Mouse (Mus musculus): ENCODE measurements at regions not wholly inside any gene's neighbourhood (a gene's known extent, or its start where the extent isn't known, plus 50 kb on each side); places are given as distances from the start of the nearest gene placed in this dataset.

DNA sequence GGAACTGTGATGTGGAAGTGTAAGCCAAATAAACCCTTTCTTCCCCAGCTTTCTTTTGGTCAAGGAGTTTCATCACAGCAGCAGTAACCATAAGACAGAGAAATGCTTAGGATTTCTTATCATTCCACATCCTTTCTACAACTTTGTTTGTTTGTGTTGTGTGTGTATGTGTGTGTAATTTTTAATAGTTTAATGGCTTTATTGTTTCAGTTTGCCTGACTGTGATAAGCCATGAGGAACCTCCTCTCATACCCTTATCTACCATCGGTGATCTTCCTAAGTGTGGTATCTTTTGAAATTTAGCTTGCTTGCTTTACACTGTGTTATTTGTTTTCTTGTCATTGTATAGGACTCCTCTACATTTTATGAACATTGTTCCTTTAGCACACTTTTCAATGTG is 970.6 kb upstream of the Lrrc6 start:
- DNase-seq (ENCODE audit: low read depth in 2 of 2, low spot score in 2 of 2): no peak

GRCm38 (mm10) chr15:67470036-67470435 is 969.3 kb upstream of the Lrrc6 start:
- DNase-seq (ENCODE audit: low read depth in 2 of 2, low spot score in 2 of 2): no peak

DNA sequence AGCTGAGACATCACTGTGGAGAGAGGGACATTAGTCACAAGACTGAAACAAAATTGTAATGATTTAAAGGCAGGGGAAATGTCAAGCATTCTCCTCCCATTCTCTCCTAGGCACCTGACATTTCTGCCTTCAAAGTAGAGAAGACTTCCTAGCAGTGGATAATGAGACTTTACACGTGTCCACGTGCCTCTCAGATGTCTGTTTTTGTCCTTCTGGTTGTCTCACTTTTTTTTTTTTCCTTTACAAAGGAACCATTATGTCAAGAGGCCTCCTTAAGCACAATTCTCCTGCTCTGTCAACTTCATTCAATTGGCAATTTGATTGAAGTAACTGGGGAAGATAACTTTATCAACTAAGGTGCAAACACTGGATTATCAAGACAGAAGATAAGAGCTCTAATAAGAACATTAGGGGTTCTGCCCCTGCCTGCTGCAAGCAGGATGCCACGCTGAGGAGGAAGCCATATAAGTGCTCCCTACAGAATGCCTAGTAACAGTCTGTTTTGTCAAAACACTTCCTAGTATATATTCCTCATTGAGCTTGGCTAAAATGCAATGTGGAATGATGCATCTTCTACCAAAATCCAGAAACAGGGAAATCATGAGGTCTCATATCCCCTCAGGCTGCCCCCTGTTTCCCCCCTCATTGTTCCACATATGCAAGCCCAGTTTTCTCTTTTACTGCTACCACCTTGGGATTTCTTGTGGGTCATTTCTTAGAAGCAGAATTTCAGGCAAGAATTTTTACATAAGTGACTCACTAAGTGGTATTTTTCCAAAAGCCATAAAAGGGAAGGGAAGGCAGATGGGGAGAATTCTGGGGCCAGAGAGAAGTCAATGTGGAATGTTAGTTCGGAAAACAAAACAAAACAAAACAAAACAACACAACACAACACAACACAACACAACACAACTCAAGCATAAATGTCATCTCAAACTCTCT is 967.0 kb upstream of the Lrrc6 start:
- no peak for DNase-seq (ENCODE audit: low read depth in 2 of 2, low spot score in 2 of 2)

GRCm38 (mm10) chr15:67462863-67463262 is 962.2 kb upstream of the Lrrc6 start:
- DNase-seq (ENCODE audit: low read depth in 2 of 2, low spot score in 2 of 2): no peak

- peak; percentile 19 to 21 for DNase-seq (ENCODE audit: low read depth in 2 of 2, low spot score in 2 of 2)
Measured at GRCm38 (mm10) chr15:67460384-67460783, 959.7 kb upstream of the Lrrc6 start.

GRCm38 (mm10) chr15:67434284-67434683 is 933.6 kb upstream of the Lrrc6 start:
- DNase-seq (ENCODE audit: low read depth in 2 of 2, low spot score in 2 of 2): peak; percentile 32 to 41

- no peak for DNase-seq (ENCODE audit: low read depth in 2 of 2, low spot score in 2 of 2)
Measured at GRCm38 (mm10) chr15:67423922-67424321, 923.2 kb upstream of the Lrrc6 start.

GRCm38 (mm10) chr15:67422277-67422953 is 921.7 kb upstream of the Lrrc6 start:
- DNase-seq (ENCODE audit: low read depth in 2 of 2, low spot score in 2 of 2): no peak

GRCm38 (mm10) chr15:67420776-67421175 is 920.1 kb upstream of the Lrrc6 start:
- DNase-seq (ENCODE audit: low read depth in 2 of 2, low spot score in 2 of 2): no peak

GRCm38 (mm10) chr15:67419733-67420132 is 919.0 kb upstream of the Lrrc6 start:
- DNase-seq (ENCODE audit: low read depth in 2 of 2, low spot score in 2 of 2): no peak

DNA sequence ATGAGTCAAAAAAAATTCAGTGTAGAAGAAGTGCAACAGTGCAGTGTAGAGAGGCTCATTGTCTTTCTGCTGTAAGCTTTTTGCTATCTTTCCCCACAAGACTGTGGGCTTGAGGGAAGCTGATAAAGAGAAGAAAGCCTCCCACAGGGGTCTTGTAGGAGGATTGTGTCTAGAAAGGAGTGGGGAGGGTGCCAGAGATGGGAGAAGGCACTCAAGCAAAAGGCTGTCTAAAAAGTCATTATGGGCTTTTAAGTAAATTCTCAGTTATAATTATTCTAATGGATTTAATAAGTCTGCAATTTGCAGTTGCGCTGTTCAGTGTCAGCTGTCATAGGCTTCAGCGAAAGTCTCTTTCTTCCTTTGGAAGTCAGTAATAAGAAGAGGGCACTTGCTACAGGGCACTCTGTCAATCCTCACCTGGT is 917.0 kb upstream of the Lrrc6 start:
- DNase-seq (ENCODE audit: low read depth in 2 of 2, low spot score in 2 of 2): no peak

DNA sequence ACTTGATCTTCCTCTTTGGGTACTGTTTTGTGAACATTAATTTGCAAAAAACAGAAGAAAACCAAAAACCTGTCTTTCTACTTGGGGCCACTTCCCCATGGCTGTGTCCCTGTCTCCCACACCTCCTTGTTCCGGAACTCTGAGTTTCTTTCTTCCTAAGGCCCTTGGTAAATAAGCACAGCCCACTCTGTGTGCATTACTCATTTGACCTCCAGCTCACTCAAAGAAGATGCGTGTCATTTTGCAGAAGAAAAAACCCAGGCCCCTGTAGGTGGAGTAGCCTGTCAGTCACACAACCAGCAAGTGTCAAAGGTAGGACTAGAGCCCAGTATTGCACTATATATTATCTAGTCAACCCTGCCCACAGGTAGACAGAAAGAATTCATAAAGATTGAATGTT is 915.1 kb upstream of the Lrrc6 start:
- no peak for DNase-seq (ENCODE audit: low read depth in 2 of 2, low spot score in 2 of 2)

DNA sequence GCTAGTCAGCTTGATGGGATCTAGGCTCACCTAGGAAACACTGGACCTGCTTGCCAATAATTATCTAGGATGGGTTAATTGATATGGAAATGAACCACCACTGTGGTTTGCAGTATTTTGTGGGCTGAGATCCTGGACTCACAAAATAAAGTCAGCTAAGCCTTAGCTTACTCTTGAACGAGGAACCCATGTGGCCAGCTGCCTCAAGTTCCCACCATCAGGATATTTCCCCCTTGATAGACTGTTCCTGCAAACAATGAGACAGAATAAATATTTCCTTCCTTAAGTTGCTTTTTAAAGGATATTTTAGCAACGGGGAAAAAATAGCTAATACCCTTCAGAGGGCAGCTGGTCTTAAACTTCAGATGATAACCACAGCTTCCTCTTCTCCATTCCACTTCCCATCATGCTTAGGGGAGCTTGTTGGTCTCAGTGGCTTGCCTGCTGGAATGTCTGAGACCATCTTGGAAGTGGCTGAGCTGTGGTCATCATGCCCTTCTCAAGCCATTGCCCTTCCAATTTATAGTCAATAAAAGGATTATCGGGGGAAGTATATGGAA is 913.7 kb upstream of the Lrrc6 start:
- DNase-seq (ENCODE audit: low read depth in 2 of 2, low spot score in 2 of 2): no peak

DNA sequence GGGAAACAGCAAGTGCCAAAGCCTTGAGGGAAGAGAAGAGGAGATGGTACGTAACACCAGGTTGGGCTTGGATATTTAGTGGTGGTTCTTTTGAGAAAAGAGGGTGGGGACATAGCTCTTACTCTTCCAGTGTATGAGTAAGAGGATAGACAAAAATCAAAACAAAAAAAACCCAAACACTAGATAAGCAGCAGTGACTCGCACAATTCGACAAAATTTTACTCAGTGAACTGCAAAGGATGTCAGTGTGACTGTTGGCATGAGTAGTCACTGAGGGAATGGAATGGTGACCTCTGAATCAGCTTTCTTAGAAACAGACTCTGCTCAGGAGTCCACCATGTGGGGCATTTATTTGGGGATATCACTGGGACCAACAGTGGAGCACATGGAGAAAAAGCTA is 912.9 kb upstream of the Lrrc6 start:
- no peak for DNase-seq (ENCODE audit: low read depth in 2 of 2, low spot score in 2 of 2)

DNA sequence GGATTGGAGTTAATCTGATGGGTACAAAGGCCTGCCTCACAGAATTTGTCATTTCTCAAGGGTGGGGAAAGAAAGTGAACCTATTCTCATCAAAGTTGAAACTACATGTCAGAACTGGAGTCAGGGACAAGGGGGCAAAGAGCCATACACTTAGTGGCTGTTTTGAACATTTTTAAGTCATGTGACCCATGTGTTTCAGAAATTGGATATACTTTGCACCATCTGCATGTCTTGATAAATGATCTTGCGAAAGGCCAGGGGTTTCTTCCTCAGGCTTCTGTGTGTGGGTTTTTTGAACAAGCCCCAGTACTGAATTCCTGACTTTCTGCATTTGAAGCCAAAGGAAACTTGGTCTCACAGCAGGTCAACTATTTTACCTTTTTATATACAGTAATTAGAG is 911.7 kb upstream of the Lrrc6 start:
- DNase-seq (ENCODE audit: low read depth in 2 of 2, low spot score in 2 of 2): no peak

DNA sequence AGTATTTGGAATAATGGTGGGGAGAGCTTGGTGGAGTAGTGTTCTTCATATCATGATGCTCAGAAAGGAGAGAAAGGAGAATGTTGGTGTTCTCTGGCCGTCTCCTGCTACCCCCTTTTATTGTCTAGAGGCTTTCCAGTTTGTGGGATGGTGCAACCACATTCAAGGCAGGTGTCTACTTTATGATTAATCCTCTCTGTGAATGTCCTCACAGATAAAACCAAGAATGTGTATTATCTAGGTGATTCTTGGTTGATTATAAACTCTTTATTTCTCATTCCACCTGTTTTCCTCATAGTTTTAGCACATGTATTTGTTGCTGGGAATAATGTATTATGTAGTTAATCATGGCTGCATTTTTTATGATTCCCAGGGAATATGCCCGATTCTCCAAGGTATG is 910.9 kb upstream of the Lrrc6 start:
- no peak for DNase-seq (ENCODE audit: low read depth in 2 of 2, low spot score in 2 of 2)

DNA sequence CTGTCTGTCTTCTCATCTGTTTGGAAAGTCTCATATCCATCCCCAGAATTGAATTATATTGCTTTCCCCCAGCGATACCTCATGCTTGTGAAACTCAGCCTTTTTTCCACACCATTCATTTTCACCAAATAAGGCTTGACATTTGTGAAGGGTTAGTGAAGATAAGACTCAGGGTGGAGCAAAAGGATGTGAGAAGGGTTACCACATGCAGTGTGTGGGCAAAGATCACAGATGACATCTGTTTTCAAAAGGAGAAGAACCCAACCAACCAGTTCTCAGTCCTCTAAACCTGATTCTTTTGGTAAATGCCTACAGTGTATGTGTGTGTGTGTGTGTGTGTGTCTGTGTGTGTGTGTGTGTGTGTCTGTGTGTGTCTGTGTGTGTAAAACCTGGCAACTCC is 909.3 kb upstream of the Lrrc6 start:
- peak; percentile 57 to 69 for DNase-seq (ENCODE audit: low read depth in 2 of 2, low spot score in 2 of 2)

- DNase-seq (ENCODE audit: low read depth in 2 of 2, low spot score in 2 of 2): no peak
Measured at GRCm38 (mm10) chr15:67408871-67409559, 908.3 kb upstream of the Lrrc6 start.

GRCm38 (mm10) chr15:67407244-67407643 is 906.5 kb upstream of the Lrrc6 start:
- DNase-seq (ENCODE audit: low read depth in 2 of 2, low spot score in 2 of 2): no peak

DNA sequence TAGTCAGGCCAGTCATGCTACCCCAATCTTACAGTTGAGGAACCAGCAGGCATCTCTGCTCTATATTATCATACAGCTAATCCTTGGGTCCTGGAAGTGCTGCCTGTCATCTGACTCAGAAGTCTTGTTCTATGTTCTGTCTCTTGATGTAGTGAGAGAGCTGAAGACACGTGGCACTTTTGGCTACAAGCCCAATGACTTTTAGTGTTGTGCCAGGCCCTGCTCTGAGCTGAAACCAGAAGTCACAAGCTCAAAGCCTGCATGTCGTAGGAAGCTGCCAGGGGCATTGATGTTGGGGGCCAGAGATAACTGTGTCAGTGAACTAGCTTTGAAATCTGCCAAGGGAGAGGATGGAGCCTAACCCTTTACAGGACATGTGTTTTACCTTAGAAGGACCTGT is 904.8 kb upstream of the Lrrc6 start:
- peak; percentile 9 to 29 for DNase-seq (ENCODE audit: low read depth in 2 of 2, low spot score in 2 of 2)

- DNase-seq (ENCODE audit: low read depth in 2 of 2, low spot score in 2 of 2): no peak
Measured at GRCm38 (mm10) chr15:67405011-67405410, 904.3 kb upstream of the Lrrc6 start.

Data from CD8-positive naive resting alpha-beta T cell, adult 2 months (primary cell).